24 mouse cellular contexts compared by ENCODE assay signal in the genomic region with DNA sequence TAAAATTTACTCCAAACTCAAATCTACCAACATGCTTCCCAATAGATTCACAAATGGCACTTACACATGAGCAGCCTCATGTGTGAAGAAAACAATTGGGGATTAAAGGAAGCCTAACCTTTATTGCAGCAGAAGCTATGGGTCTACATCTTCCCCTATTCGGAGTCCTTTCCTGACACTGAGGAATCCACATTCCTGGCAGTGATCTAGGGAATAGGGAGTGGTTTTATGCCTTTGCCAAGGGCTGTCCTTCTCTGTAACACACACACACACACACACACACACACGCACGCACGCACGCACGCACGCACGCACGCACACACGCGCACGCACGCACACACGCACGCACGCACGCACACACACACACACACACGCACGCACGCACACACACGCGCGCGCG.
"Had no signal": no experiment of that assay in that cellular context is flagged by ENCODE, and none has a peak within 500 bp of the region (broad histone marks: within the 10 kb centered on the region; RNA-seq: fewer than 3 reads in every experiment).

No protein-coding gene starts in this region.

- H3K4me3 ChIP-seq: gastrocnemius, adult 2 months; heart, adult 2 months; heart, embryonic 13.5 days; heart, embryonic 15.5 days; hindbrain, embryonic 13.5 days; hindbrain, embryonic 15.5 days; kidney, embryonic 15.5 days; left cerebral cortex, adult 2 months; limb, embryonic 10.5 days; limb, embryonic 12.5 days; liver, embryonic 13.5 days had no signal

- H3K9me3 ChIP-seq: heart, embryonic 13.5 days; heart, embryonic 15.5 days; hindbrain, embryonic 13.5 days; hindbrain, embryonic 15.5 days; kidney, embryonic 15.5 days; limb, embryonic 10.5 days; limb, embryonic 12.5 days; liver, embryonic 13.5 days had no signal

- H3K4me1 ChIP-seq: kidney, embryonic 15.5 days had no signal

- H3K27ac ChIP-seq: gastrocnemius, adult 2 months; heart, adult 2 months; heart, embryonic 13.5 days; heart, embryonic 15.5 days; hindbrain, embryonic 13.5 days; hindbrain, embryonic 15.5 days; hindbrain, postnatal 0 days; kidney, embryonic 15.5 days; kidney, postnatal 0 days; left cerebral cortex, adult 2 months; limb, embryonic 10.5 days; limb, embryonic 12.5 days; liver, embryonic 13.5 days had no signal

- DNase-seq: gastrocnemius, adult 2 months; gastrocnemius, postnatal 10 days; gastrocnemius, postnatal 25 days; heart, adult 2 months; heart, postnatal 14 days; heart, postnatal 36 days; kidney, adult 11 months; kidney, adult 2 months; kidney, adult 9 months; kidney, postnatal 14 days; kidney, postnatal 36 days; layer of hippocampus, adult 9-11 months; liver; liver, embryonic 13.5 days had no signal

- H3K36me3 ChIP-seq: heart, embryonic 13.5 days; heart, embryonic 15.5 days; hindbrain, embryonic 13.5 days; hindbrain, embryonic 15.5 days; kidney, embryonic 15.5 days; limb, embryonic 10.5 days; limb, embryonic 12.5 days; liver, embryonic 13.5 days had no signal

- H3K27me3 ChIP-seq: heart, embryonic 13.5 days; heart, embryonic 15.5 days; hindbrain, embryonic 15.5 days; kidney, embryonic 15.5 days; limb, embryonic 12.5 days had no signal

- H3K9ac ChIP-seq: heart, embryonic 13.5 days; heart, embryonic 15.5 days; hindbrain, embryonic 13.5 days; hindbrain, embryonic 15.5 days; kidney, embryonic 15.5 days; limb, embryonic 12.5 days; liver, embryonic 13.5 days had no signal
